Mouse (Mus musculus): ENCODE data around the gene Arfgap3.
"Not testable (repeated sequence)": the region's sequence is repeated elsewhere in the genome, so short reads cannot be mapped to it uniquely, and the experiment has no call there.

Arfgap3 gene

GRCm38 (mm10) chr15:83296050-83296449 lies 54.0 kb downstream of the Arfgap3 start:
- no peak for DNase-seq (ENCODE audit: low spot score in 2 of 2)

GRCm38 (mm10) chr15:83294954-83295353 lies 55.1 kb downstream of the Arfgap3 start:
- no peak for DNase-seq (ENCODE audit: low spot score in 2 of 2)

GRCm38 (mm10) chr15:83293706-83294645 lies 56.1 kb downstream of the Arfgap3 start:
- DNase-seq (ENCODE audit: low spot score in 2 of 2): no peak

- no peak for DNase-seq (ENCODE audit: low spot score in 2 of 2)
Observed at GRCm38 (mm10) chr15:83293144-83293543, 56.9 kb downstream of the Arfgap3 start.

- no peak for DNase-seq (ENCODE audit: low spot score in 2 of 2)
Observed at GRCm38 (mm10) chr15:83292261-83293056, 57.6 kb downstream of the Arfgap3 start.

- no peak for DNase-seq (ENCODE audit: low spot score in 2 of 2)
Observed at GRCm38 (mm10) chr15:83290899-83291298, 59.1 kb downstream of the Arfgap3 start.

GRCm38 (mm10) chr15:83284828-83285227 lies 65.2 kb downstream of the Arfgap3 start:
- no peak for DNase-seq (ENCODE audit: low spot score in 2 of 2)

- no peak for DNase-seq (ENCODE audit: low spot score in 2 of 2)
Observed at GRCm38 (mm10) chr15:83282397-83282796, 67.7 kb downstream of the Arfgap3 start.

- DNase-seq (ENCODE audit: low spot score in 2 of 2): no peak
Observed at GRCm38 (mm10) chr15:83281303-83281702, 68.7 kb downstream of the Arfgap3 start.

GRCm38 (mm10) chr15:83278579-83278978 lies 71.5 kb downstream of the Arfgap3 start:
- no peak for DNase-seq (ENCODE audit: low spot score in 2 of 2)

GRCm38 (mm10) chr15:83277451-83277850 lies 72.6 kb downstream of the Arfgap3 start:
- no peak for DNase-seq (ENCODE audit: low spot score in 2 of 2)

GRCm38 (mm10) chr15:83274237-83274636 lies 75.8 kb downstream of the Arfgap3 start:
- DNase-seq (ENCODE audit: low spot score in 2 of 2): not testable (repeated sequence)

GRCm38 (mm10) chr15:83273017-83273416 lies 77.0 kb downstream of the Arfgap3 start:
- no peak for DNase-seq (ENCODE audit: low spot score in 2 of 2)

GRCm38 (mm10) chr15:83271221-83271620 lies 78.8 kb downstream of the Arfgap3 start:
- DNase-seq (ENCODE audit: low spot score in 2 of 2): not testable (repeated sequence)

- not testable (repeated sequence) for DNase-seq (ENCODE audit: low spot score in 2 of 2)
Observed at GRCm38 (mm10) chr15:83269985-83270384, 80.1 kb downstream of the Arfgap3 start.

- DNase-seq (ENCODE audit: low spot score in 2 of 2): not testable (repeated sequence)
Observed at GRCm38 (mm10) chr15:83268428-83268827, 81.6 kb downstream of the Arfgap3 start.

- DNase-seq (ENCODE audit: low spot score in 2 of 2): no peak
Observed at GRCm38 (mm10) chr15:83265269-83265668, 84.8 kb downstream of the Arfgap3 start.

GRCm38 (mm10) chr15:83263405-83263804 lies 86.6 kb downstream of the Arfgap3 start:
- DNase-seq (ENCODE audit: low spot score in 2 of 2): no peak

- DNase-seq (ENCODE audit: low spot score in 2 of 2): no peak
Observed at GRCm38 (mm10) chr15:83257906-83258305, 92.1 kb downstream of the Arfgap3 start.

- DNase-seq (ENCODE audit: low spot score in 2 of 2): no peak
Observed at GRCm38 (mm10) chr15:83256491-83256890, 93.6 kb downstream of the Arfgap3 start.

GRCm38 (mm10) chr15:83255944-83256343 lies 94.1 kb downstream of the Arfgap3 start:
- DNase-seq (ENCODE audit: low spot score in 2 of 2): no peak

- no peak for DNase-seq (ENCODE audit: low spot score in 2 of 2)
Observed at GRCm38 (mm10) chr15:83255191-83255782, 94.8 kb downstream of the Arfgap3 start.
